Mouse (Mus musculus) CH12.LX (cell line): Measurements from ENCODE around the gene Zfyve28. TPM values are rescaled to one million over a fixed set of nuclear protein-coding genes. Genes with fewer than 3 reads are reported as not detected.

Experiments used
- DNase-seq: peaks from one replicate; pipeline ENCODE4 v3.0.0-alpha.2; 2013; ENCODE audit errors: extremely low read depth
- H3K27ac ChIP-seq: 2 replicates; pipeline ENCODE4 v1.5.1; 2012; ENCODE audit warnings: low read depth, mild to moderate bottlenecking, control low read depth, moderate library complexity; ENCODE audit not compliant: insufficient read depth
- H3K27me3 ChIP-seq: replicated peaks from 2 replicates; pipeline ENCODE3; 2012; ENCODE audit warnings: inconsistent platforms
- H3K36me3 ChIP-seq, 2 experiments: replicated peaks in 1 of 2; 2 replicates each; pipeline versions ENCODE3 to v1.6.1; 2012; ENCODE audit warnings: inconsistent platforms in 1 of 2, low read length in 1 of 2, mild to moderate bottlenecking in 1 of 2, mixed read lengths in 1 of 2, moderate library complexity in 1 of 2; ENCODE audit not compliant: control insufficient read depth in 1 of 2, insufficient read depth in 1 of 2
- H3K4me1 ChIP-seq, 2 experiments: 2 replicates each; pipeline ENCODE4 v1.6.1; 2012; ENCODE audit warnings: inconsistent platforms in 1 of 2, moderate library complexity in 1 of 2; ENCODE audit not compliant: insufficient read depth in 2 of 2, control insufficient read depth in 1 of 2
- H3K4me2 ChIP-seq: 2 replicates; pipeline ENCODE4 v1.6.1; 2012; ENCODE audit warnings: low read depth, mild to moderate bottlenecking, control low read depth; ENCODE audit not compliant: poor library complexity, insufficient read depth, severe bottlenecking
- H3K4me3 ChIP-seq, 3 experiments: fragments of 150-350 bp in 1 of 3; sonication (generic) in 1 of 3; replicated peaks in 1 of 3; 2 replicates each; pipeline versions ENCODE3 to v1.5.1; 2011 to 2012; ENCODE audit warnings: low read depth in 2 of 3, low read length in 2 of 3, mild to moderate bottlenecking in 2 of 3, moderate library complexity in 2 of 3, control low read depth in 1 of 3, improper control_type of control experiment in 1 of 3, inconsistent platforms in 1 of 3, mixed read lengths in 1 of 3; ENCODE audit not compliant: poor library complexity in 1 of 3
- H3K79me2 ChIP-seq: replicated peaks from 2 replicates; pipeline ENCODE4 v1.6.1; 2012; ENCODE audit warnings: mild to moderate bottlenecking, moderate library complexity; ENCODE audit not compliant: control insufficient read depth, poor library complexity, insufficient read depth, severe bottlenecking; ENCODE audit errors: extremely low read depth
- H3K9ac ChIP-seq: 2 replicates; pipeline ENCODE4 v1.6.1; 2012; ENCODE audit warnings: low read depth, mild to moderate bottlenecking, control low read depth, moderate library complexity; ENCODE audit not compliant: insufficient read depth
- H3K9me3 ChIP-seq: replicated peaks from 2 replicates; pipeline ENCODE3; 2012; ENCODE audit warnings: low read length, inconsistent platforms, mixed read lengths
- BHLHE40 ChIP-seq: IDR thresholded peaks from 2 replicates; pipeline ENCODE4 v1.6.1; 2011; ENCODE audit warnings: mild to moderate bottlenecking, low read depth, low read length, improper control_type of control experiment
- CHD2 ChIP-seq: IDR thresholded peaks from 2 replicates; pipeline ENCODE4 v1.6.1; 2011; ENCODE audit warnings: low read length, improper control_type of control experiment
- CTCF ChIP-seq, 2 experiments: IDR thresholded peaks in 1 of 2; conservative IDR thresholded peaks in 1 of 2; 2 replicates each; pipeline ENCODE4 v1.5.1; 2011 to 2012; ENCODE audit warnings: low read depth in 2 of 2, low read length in 2 of 2, improper control_type of control experiment in 1 of 2, inconsistent platforms in 1 of 2, mild to moderate bottlenecking in 1 of 2, moderate library complexity in 1 of 2
- EP300 ChIP-seq: IDR thresholded peaks from 2 replicates; pipeline ENCODE4 v1.6.1; 2011; ENCODE audit warnings: low read length, improper control_type of control experiment
- IRF4 ChIP-seq: IDR thresholded peaks from 2 replicates; pipeline ENCODE4 v1.6.1; 2014; ENCODE audit warnings: low read depth, mild to moderate bottlenecking, inconsistent platforms, low read length, improper control_type of control experiment
- JUN ChIP-seq: IDR thresholded peaks from 2 replicates; pipeline ENCODE4 v1.6.1; 2011; ENCODE audit warnings: low read depth, mild to moderate bottlenecking, low read length, improper control_type of control experiment, moderate library complexity; ENCODE audit not compliant: insufficient read depth
- KAT2A ChIP-seq: IDR thresholded peaks from 2 replicates; pipeline ENCODE4 v1.6.1; 2012; ENCODE audit warnings: low read length, improper control_type of control experiment, inconsistent platforms; ENCODE audit not compliant: insufficient replicate concordance
- MAFK ChIP-seq: IDR thresholded peaks from 2 replicates; pipeline ENCODE4 v1.6.1; 2011; ENCODE audit warnings: low read length, improper control_type of control experiment; ENCODE audit not compliant: insufficient replicate concordance
- MAX ChIP-seq: IDR thresholded peaks from 2 replicates; pipeline ENCODE4 v1.6.1; 2011; ENCODE audit warnings: low read length, improper control_type of control experiment
- MAZ ChIP-seq: IDR thresholded peaks from 2 replicates; pipeline ENCODE4 v1.6.1; 2012; ENCODE audit warnings: low read depth, mild to moderate bottlenecking, inconsistent platforms, low read length, improper control_type of control experiment, moderate library complexity
- MEF2A ChIP-seq: IDR thresholded peaks from 2 replicates; pipeline ENCODE4 v1.6.1; 2014; ENCODE audit warnings: low read depth, mild to moderate bottlenecking, inconsistent platforms, low read length, improper control_type of control experiment, borderline replicate concordance
- MXI1 ChIP-seq: IDR thresholded peaks from 2 replicates; pipeline ENCODE4 v1.6.1; 2011; ENCODE audit warnings: mild to moderate bottlenecking, low read depth, low read length, improper control_type of control experiment
- NRF1 ChIP-seq: IDR thresholded peaks from 2 replicates; pipeline ENCODE4 v1.6.1; 2014; ENCODE audit warnings: low read depth, mild to moderate bottlenecking, inconsistent platforms, low read length, improper control_type of control experiment, moderate library complexity
- PAX5 ChIP-seq: IDR thresholded peaks from 2 replicates; pipeline ENCODE4 v1.6.1; 2012; ENCODE audit warnings: low read length, inconsistent platforms, mixed read lengths
- POLR2A ChIP-seq: IDR thresholded peaks from 2 replicates; pipeline ENCODE4 v1.6.1; 2011; ENCODE audit warnings: low read depth, mild to moderate bottlenecking, improper control_type of control experiment, low read length
- SMC3 ChIP-seq: IDR thresholded peaks from 2 replicates; pipeline ENCODE4 v1.6.1; 2011; ENCODE audit warnings: low read depth, low read length, improper control_type of control experiment
- TBP ChIP-seq: conservative IDR thresholded peaks from 2 replicates; pipeline ENCODE4 v1.6.1; 2011; ENCODE audit warnings: low read depth, low read length, improper control_type of control experiment
- TCF12 ChIP-seq: IDR thresholded peaks from 2 replicates; pipeline ENCODE4 v1.6.1; 2014; ENCODE audit warnings: low read depth, mild to moderate bottlenecking, inconsistent platforms, low read length, improper control_type of control experiment
- USF1 ChIP-seq: IDR thresholded peaks from 2 replicates; pipeline ENCODE4 v1.6.1; 2014; ENCODE audit warnings: low read depth, mild to moderate bottlenecking, inconsistent platforms, low read length, improper control_type of control experiment
- USF2 ChIP-seq: conservative IDR thresholded peaks from 2 replicates; pipeline ENCODE4 v1.6.1; 2011; ENCODE audit warnings: low read depth, low read length, improper control_type of control experiment
- ZC3H11A ChIP-seq: IDR thresholded peaks from 2 replicates; pipeline ENCODE4 v1.6.1; 2012; ENCODE audit warnings: low read depth, mild to moderate bottlenecking, inconsistent platforms, low read length, improper control_type of control experiment
- dilution Hi-C: fragments of 300-500 bp; cut with MboI; formaldehyde crosslinking; loops from 2 replicates; pipeline ENCODE4 v1.14.3; 2020; ENCODE audit warnings: low sequenced_read_pairs; ENCODE audit not compliant: extremely low pct_unique_long_range_greater_than_20kb, extremely low pct_ligation_motif_present
- in situ Hi-C: fragments of 300-500 bp; cut with MboI; formaldehyde crosslinking; loops from 3 replicates; pipeline ENCODE4 v1.14.3; 2019; ENCODE audit warnings: low sequenced_read_pairs, low pct_ligation_motif_present, low pct_unique_long_range_greater_than_20kb, mixed read lengths
- polyA plus RNA-seq: library from polyadenylated mRNA; unstranded; fragments of >175 nt; gene quantifications from 2 replicates; pipeline ENCODE4 v1.2.1, GENCODE M21; 2012; ENCODE audit warnings: low read depth; ENCODE audit not compliant: insufficient read length
- total RNA-seq, 2 experiments: library from RNA; depleted of rRNA; stranded (reverse); fragments of 300-350 nt in 1 of 2; fragments of >200 nt in 1 of 2; gene quantifications; 2 replicates each; pipeline ENCODE4 v1.2.3; 2012 to 2014

Gene Zfyve28
- total and polyA plus RNA-seq, 3 experiments: 1.7 to 2.8 (median 2.0) TPM

DNA sequence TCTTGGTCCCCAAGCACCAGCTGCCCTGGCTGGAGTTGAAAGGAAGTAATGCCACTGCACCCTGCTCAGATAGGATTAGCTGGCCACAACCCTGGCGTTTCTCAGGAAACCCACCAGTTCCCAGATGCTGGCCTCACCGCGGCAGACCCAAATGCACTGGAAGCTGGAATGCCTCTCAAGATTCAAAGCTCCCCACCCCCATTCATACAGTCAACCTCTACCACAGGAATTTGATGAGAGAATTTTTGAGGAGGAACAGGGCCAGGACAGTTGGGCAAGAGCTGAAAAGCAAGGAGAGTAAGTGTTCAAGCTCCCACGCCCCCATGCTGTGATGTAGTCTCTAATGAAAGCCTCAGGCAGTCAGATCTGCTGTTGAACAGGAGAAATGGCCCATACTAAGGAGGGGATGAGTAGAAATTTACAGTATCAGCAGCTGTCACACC is 38.0 kb upstream of the Zfyve28 start:
- no peak overlapping the region for H3K4me2 ChIP-seq
- no peak overlapping the region for H3K9ac ChIP-seq
- H3K4me3 ChIP-seq: no peak overlapping the region
- no peaks in the 10 kb centered on the region for H3K27me3 ChIP-seq
- no peaks in the 10 kb centered on the region for H3K4me1 ChIP-seq
- H3K9me3 ChIP-seq: peaks cover 2% of the 10 kb centered on the region
- DNase-seq: no peak
- H3K79me2 ChIP-seq: no peaks in the 10 kb centered on the region
- in situ Hi-C loops: no loop called here
- no peak overlapping the region for H3K27ac ChIP-seq
- dilution Hi-C loops: no loop called here
- peaks cover 0 to 7% of the 10 kb centered on the region in 2 experiments for H3K36me3 ChIP-seq
- TF ChIP-seq MAX (no peak), MEF2A (no peak), USF1 (no peak), JUN (no peak), EP300 (no peak), POLR2A (no peak), TBP (no peak), TCF12 (no peak)
- TF ChIP-seq, all 38 proteins: peak for 0

DNA sequence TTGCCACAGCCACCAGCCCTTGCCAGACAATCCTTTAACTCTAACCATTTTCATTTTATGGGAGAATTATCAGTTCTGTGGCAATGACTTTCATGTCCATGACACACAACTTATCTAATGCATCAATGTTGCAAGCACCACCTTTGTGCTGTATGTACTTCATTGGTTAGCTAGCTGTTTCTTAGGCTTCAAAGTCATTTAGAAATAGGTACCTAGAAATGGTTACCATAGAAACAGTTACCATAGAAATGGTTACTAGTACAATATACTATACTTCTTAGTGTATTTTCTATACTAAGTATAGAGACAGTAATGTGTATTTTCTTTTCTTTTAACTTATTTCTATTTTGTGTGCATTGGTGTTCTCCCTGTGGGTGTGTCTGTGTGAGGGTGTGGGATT is 37.0 kb upstream of the Zfyve28 start:
- H3K9me3 ChIP-seq: peaks cover under 1% of the 10 kb centered on the region
- no peaks in the 10 kb centered on the region for H3K4me1 ChIP-seq
- no peak overlapping the region for H3K4me2 ChIP-seq
- TF ChIP-seq MAFK (no peak), MXI1 (no peak), USF2 (no peak), NRF1 (no peak)
- TF ChIP-seq, all 38 proteins: peak for 0
- DNase-seq: no peak
- no peak overlapping the region for H3K9ac ChIP-seq
- dilution Hi-C loops (no loop called here), in situ Hi-C loops (no loop called here)
- no peak overlapping the region for H3K4me3 ChIP-seq
- no peak overlapping the region for H3K27ac ChIP-seq
- H3K27me3 ChIP-seq: no peaks in the 10 kb centered on the region
- H3K79me2 ChIP-seq: no peaks in the 10 kb centered on the region
- peaks cover 0 to under 1% of the 10 kb centered on the region in 2 experiments for H3K36me3 ChIP-seq

GRCm38 (mm10) chr5:34321236-34321635 is 33.0 kb upstream of the Zfyve28 start:
- H3K36me3 ChIP-seq: no peaks in the 10 kb centered on the region
- no peaks in the 10 kb centered on the region for H3K27me3 ChIP-seq
- H3K9me3 ChIP-seq: no peaks in the 10 kb centered on the region
- TF ChIP-seq IRF4 (no peak), MAZ (no peak), JUN (no peak), KAT2A (no peak), SMC3 (no peak), BHLHE40 (no peak), MAX (no peak), ZC3H11A (no peak), CTCF (conservative IDR thresholded peaks at IDR 0.05 in 1 of 2, IDR thresholded peaks at IDR 0.05 in 1 of 2; ENCODE audit: low read depth in 2 of 2, low read length in 2 of 2) (no peak), PAX5 (no peak), CHD2 (no peak)
- dilution Hi-C loops: no loop called here
- no peak for DNase-seq
- no peak overlapping the region for H3K9ac ChIP-seq
- no peaks in the 10 kb centered on the region for H3K79me2 ChIP-seq
- in situ Hi-C loops: no loop called here
- H3K4me3 ChIP-seq: no peak overlapping the region
- no peak overlapping the region for H3K27ac ChIP-seq
- peaks cover 6 to 10% of the 10 kb centered on the region in 2 experiments; a peak in 3 of 4 replicates for H3K4me1 ChIP-seq
- no peak overlapping the region for H3K4me2 ChIP-seq
